Mouse (Mus musculus) limb, embryonic 10.5 days (tissue): Measurements from ENCODE around the gene Calm4. TPM values are rescaled to one million over a fixed set of nuclear protein-coding genes. Genes with fewer than 3 reads are reported as not detected.
A peak's percentile ranks its signal among the peaks of the same experiment; 100 is the strongest.
"Not testable (repeated sequence)": the region's sequence is repeated elsewhere in the genome, so short reads cannot be mapped to it uniquely, and the experiment has no call there.

ENCODE experiments used
- DNase-seq: peaks from one replicate; pipeline ENCODE4 v3.0.0-alpha.2; 2017; ENCODE audit warnings: low spot score
- H3K27ac ChIP-seq: fragments of 300-500 bp; sonication (generic); 2 replicates; pipeline ENCODE4 v1.5.1; 2016; ENCODE audit warnings: mild to moderate bottlenecking
- H3K27me3 ChIP-seq: fragments of 300-500 bp; sonication (generic); 2 replicates; pipeline ENCODE4 v1.6.1; 2016; ENCODE audit warnings: low read depth, mild to moderate bottlenecking; ENCODE audit not compliant: poor library complexity, severe bottlenecking
- H3K36me3 ChIP-seq: fragments of 300-500 bp; sonication (generic); 2 replicates; pipeline ENCODE4 v1.6.1; 2016; ENCODE audit warnings: mild to moderate bottlenecking, moderate library complexity
- H3K4me1 ChIP-seq: fragments of 300-500 bp; sonication (generic); 2 replicates; pipeline ENCODE4 v1.6.1; 2016
- H3K4me3 ChIP-seq: fragments of 300-500 bp; sonication (generic); 2 replicates; pipeline ENCODE4 v1.5.1; 2016; ENCODE audit warnings: mild to moderate bottlenecking, moderate library complexity
- H3K9me3 ChIP-seq: fragments of 300-500 bp; sonication (generic); replicated peaks from 2 replicates; pipeline ENCODE4 v1.6.1; 2016; ENCODE audit warnings: mild to moderate bottlenecking
- WGBS: fragments of 180-500 bp; shearing (Covaris S2); methylation state at CpG from one replicate; pipeline ENCODE4 v1.1.7; 2016; 5-methylcytosine and 5-hydroxymethylcytosine counted together
- polyA plus RNA-seq: library from polyadenylated mRNA; unstranded; fragments of >200 nt; fragmentation: Nextera tagmentation; extraction: Ambion mirVana; gene quantifications from 2 replicates; pipeline ENCODE4 v1.2.1, GENCODE M21; 2016

Gene Calm4
- not detected in 2 replicates for polyA plus RNA-seq

DNA sequence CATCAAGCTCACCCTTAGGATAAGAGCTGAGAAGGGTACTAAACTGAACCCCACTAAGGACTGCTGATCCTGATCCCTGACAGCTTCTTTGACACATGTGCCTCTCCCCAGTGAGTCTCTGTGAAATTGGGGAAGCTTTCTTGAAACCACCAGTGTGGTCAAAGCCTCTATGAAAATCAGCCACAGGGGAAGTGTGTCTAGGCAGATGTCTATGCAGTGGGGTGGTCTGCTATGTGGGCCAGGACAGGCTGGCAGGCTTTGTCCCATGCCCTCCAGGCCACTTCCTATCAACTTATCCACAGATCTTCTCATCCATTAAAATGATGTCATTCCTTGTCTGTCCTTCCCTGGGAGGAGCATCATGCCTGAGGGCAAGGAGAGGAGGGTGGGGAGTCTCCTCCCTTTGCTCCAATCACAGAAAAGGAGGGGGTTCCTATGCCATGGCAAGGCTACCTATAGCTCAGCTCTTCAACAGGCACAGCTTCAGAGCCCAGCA lies at the start of gene Calm4:
TSS of gene Calm4 (plus strand) at position 446 of the 496 bp plus-strand sequence.
- H3K4me3 ChIP-seq, H3K27me3 ChIP-seq, H3K9me3 ChIP-seq, H3K27ac ChIP-seq, H3K36me3 ChIP-seq, H3K4me1 ChIP-seq, DNase-seq: not testable (repeated sequence)

DNA sequence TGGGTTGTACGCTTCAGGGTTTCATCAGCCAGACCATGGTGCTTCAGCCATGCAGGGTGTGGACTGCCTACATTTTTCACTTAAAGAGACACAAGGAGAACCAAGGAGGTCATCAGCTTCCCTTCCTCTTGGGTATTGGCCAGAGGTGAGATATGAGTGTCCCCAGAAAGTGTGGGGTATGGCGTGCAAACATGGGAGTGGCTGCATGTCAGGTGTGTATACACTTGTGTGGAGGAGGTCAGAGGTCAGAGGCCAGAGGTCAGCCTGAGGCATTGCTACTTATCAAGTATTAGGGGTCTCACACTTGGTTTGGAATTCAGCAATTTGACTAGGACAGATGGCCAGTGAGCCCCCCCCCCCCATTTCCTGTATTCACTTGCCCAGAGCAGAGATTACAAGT lies 49.0 kb upstream of the Calm4 start:
- Histone ChIP-seq H3K9me3 (no peaks in the 10 kb centered on the region), H3K4me3 (no peak overlapping the region), H3K27me3 (no peaks in the 10 kb centered on the region), H3K36me3 (no peaks in the 10 kb centered on the region), H3K27ac (no peak overlapping the region), H3K4me1 (peaks cover 16% of the 10 kb centered on the region; the same call in 1 of the 2 replicates)
- WGBS = 73% methylated on average over 2 of the region's 2 CpGs
- no peak for DNase-seq

DNA sequence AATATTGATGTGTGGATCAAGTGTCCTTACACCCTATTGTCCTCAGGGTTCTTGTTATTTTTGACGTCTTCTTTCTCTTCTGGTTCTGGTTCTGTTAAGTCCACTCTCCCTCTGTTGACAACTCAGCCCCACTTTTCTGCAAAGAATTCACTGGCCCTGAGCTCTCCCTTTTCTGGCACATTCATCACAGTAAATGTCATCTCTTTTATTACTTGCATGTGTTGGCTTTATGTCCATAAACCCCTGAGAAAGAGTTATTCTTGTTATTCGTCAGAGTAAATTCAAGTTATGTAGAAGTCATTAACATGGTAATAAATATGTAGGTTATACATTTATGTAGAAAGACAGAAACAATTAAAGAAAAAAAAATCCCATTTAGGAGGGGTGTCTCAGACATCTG lies 48.0 kb upstream of the Calm4 start:
- no peak for DNase-seq
- no peak overlapping the region for H3K4me3 ChIP-seq
- no peak overlapping the region for H3K27ac ChIP-seq
- H3K9me3 ChIP-seq = no peaks in the 10 kb centered on the region
- no peaks in the 10 kb centered on the region for H3K36me3 ChIP-seq
- no peaks in the 10 kb centered on the region for H3K27me3 ChIP-seq
- peaks cover 16% of the 10 kb centered on the region; the same call in 1 of the 2 replicates for H3K4me1 ChIP-seq
- 69% methylated on average over 2 of the region's 2 CpGs for WGBS

DNA sequence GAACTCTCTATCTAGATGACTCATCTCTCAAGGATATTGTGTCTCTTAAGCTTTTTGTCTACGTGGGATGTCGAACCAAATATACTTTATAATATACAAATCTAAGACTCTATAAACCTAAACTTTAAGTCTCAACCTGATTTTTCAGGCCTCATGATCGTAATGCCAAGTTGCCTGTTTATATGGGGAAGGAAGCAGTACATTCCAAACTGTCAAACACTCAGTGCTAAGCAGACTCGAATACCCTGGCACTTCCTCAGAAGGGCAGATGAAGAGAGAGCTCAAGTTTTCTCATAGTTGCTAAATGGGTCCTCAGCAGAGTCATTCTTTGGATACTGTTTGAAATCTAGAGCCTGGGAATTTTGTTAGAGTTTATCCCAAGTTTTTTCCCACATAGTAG lies 40.9 kb upstream of the Calm4 start:
- H3K36me3 ChIP-seq = no peaks in the 10 kb centered on the region
- no peak overlapping the region for H3K4me3 ChIP-seq
- DNase-seq = no peak
- H3K27ac ChIP-seq = no peak overlapping the region
- 91% methylated on average over 4 of the region's 4 CpGs for WGBS
- H3K4me1 ChIP-seq = peaks cover 13% of the 10 kb centered on the region; the same call in 1 of the 2 replicates
- no peaks in the 10 kb centered on the region for H3K27me3 ChIP-seq
- no peaks in the 10 kb centered on the region for H3K9me3 ChIP-seq

DNA sequence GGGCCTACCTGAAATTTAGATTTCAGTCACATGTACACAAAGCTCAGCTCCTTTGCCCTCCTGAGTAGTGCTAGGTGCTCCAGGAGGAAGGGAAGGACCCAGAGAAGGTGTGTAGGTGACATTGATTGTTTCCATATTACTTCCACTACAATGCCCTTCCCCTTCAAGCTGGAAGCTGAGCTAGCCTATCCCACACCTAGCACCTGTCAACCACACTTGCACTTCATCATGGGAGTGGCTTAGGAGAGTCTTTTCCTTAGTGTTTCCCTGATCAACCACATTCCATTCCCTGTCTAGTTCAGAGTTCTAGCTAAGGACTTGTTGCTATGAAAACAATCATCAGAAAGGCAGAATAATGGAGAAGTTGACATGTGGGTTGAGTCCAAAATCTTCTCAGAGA lies 38.8 kb upstream of the Calm4 start:
- H3K27me3 ChIP-seq = no peaks in the 10 kb centered on the region
- H3K36me3 ChIP-seq = no peaks in the 10 kb centered on the region
- H3K9me3 ChIP-seq = no peaks in the 10 kb centered on the region
- H3K27ac ChIP-seq = no peak overlapping the region
- peaks cover 9% of the 10 kb centered on the region; the same call in 1 of the 2 replicates for H3K4me1 ChIP-seq
- H3K4me3 ChIP-seq = no peak overlapping the region
- no peak for DNase-seq

DNA sequence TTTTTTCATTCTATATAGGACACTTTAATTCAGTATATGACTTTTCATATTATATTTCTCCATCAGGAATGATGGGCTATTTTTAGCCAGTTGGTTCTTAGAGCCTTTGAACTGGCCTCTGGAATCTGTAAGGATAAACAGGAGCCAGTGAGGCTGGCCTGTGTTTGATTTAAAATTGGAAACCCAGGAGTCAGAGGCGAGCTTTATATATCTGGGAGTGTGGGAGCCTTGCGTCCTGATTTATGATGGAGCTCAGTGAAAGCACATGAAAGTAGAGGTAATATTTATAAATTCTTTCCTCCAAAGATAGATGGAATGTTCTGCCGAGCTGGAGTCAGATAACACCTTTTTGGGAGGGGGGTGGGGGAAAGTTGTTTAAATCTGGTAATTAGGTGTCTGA lies 38.2 kb upstream of the Calm4 start:
- H3K27me3 ChIP-seq = no peaks in the 10 kb centered on the region
- no peak overlapping the region for H3K27ac ChIP-seq
- WGBS = 30% methylated on average over 3 of the region's 3 CpGs
- no peaks in the 10 kb centered on the region for H3K36me3 ChIP-seq
- no peak overlapping the region for H3K4me3 ChIP-seq
- H3K4me1 ChIP-seq = peaks cover 9% of the 10 kb centered on the region; the same call in 1 of the 2 replicates
- no peak for DNase-seq
- no peaks in the 10 kb centered on the region for H3K9me3 ChIP-seq

DNA sequence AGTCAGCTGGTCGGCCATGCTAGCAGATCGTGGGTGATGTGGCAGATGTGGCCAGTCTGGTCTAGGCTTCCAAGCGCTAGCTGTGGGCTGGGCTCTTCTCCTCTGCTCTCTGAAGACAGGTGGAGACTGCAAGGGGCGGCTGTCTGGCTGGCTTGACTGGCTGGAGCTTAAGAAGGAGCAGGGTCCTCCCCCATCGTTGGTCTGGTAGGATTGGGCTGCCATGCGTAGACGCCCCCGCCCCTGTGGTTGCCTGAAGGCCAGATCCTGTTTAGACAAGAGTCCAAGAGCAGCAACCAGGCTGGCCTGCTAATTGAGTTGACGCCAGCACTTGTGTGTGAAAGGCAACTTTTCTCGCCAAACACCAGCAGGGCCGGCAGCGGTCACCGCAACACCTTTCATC lies 33.4 kb upstream of the Calm4 start, which contains the start of gene Calml3:
TSS of gene Calml3 (minus strand) at position 131 of the 400 bp plus-strand sequence.
- peak; percentile 29 for DNase-seq
- H3K4me3 ChIP-seq = no peak within 1 kb of the TSS
- 86% methylated on average over 13 of the region's 13 CpGs for WGBS
- H3K36me3 ChIP-seq = no peaks in the 10 kb centered on the region
- no peaks in the 10 kb centered on the region for H3K9me3 ChIP-seq
- H3K27ac ChIP-seq = no peak within 1 kb of the TSS
- no peaks in the 10 kb centered on the region for H3K27me3 ChIP-seq
- H3K4me1 ChIP-seq = peaks cover 6% of the 10 kb centered on the region; the same call in 1 of the 2 replicates

DNA sequence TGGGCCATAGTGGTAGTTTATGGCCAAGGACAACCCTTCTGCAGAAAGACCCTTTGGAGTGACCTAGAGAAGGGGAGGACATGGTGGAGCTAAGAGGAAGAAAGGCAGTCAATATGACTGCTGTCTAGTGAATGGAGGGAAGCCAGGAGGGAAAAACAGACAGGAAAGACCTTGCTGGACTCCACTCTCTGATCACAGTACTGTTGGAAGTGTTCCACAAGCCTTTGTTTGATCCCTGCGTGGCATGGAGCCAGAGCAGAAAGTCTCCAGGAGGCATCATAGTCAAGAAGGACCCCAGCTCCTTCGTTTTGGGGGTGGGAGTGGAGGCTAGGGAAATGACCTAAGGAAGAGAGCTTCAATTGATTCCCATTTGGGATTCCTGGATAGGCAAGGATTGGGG lies 32.4 kb upstream of the Calm4 start:
- WGBS = 75% methylated on average over 2 of the region's 2 CpGs

DNA sequence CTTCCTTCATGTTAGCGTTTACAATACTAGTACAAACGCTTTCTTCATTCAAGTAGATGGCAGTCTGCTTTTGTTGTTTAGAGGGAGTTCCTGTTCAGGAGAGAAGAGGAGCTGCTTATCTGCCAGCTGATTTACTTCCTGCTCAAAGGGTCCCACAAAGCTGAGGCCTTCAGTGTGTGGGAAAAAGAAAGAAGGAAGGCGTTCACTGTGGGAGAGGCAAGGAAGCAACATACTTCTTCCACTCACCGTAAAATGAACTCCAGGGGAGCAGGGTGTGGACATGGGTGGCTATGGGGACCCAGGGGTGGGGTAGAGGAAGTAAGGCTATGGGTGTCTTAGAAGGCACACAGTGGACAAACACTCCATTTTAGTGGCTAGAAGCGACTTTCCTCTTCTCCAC lies 31.9 kb upstream of the Calm4 start:
- no peak for DNase-seq

More for the DNA sequence above, 32.4 kb upstream of the Calm4 start:
- no peaks in the 10 kb centered on the region for H3K9me3 ChIP-seq
- H3K27ac ChIP-seq = no peak overlapping the region
- H3K36me3 ChIP-seq = no peaks in the 10 kb centered on the region
- no peak overlapping the region for H3K4me3 ChIP-seq
- H3K4me1 ChIP-seq = 0 out of 2 replicates have a peak, but pooled peaks cover 2% of the 10 kb centered on the region
- DNase-seq = peak; percentile 9
- no peaks in the 10 kb centered on the region for H3K27me3 ChIP-seq

DNA sequence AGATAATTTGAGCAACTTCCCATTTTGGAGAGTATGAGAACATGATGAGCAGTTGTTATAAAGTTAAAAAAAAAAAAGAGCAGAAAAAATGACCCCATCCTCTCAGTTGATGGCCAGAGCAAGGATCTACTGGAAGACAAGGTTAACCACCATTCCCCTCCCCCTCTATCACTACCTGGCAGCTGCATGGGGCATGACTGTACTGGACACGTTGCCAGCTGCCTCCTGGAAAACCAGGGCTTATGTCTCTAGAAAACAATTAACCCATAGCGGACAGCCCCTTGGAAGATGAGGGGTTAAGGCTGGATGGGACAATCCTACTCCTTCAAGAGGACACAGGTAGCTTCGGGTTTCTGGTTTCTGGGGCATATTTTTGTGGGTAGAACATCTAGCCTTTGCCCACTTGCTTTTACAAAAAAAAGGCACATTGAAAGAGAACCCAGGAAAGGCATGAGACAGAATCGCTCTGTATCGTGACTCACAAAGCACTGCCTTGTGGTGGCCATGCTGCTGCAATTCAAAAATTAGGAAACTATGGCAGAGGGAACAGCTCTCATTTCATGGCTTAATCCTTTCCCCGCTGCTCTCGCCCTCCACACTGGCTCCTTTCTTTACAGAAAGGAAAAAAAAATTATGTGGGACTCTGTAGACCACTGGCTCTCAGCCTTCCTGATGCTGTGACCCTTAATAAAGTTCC lies 30.3 kb upstream of the Calm4 start:
- H3K27ac ChIP-seq = no peak overlapping the region
- WGBS = 86% methylated on average over 7 of the region's 7 CpGs
- no peaks in the 10 kb centered on the region for H3K9me3 ChIP-seq
- H3K4me3 ChIP-seq = no peak overlapping the region
- no peaks in the 10 kb centered on the region for H3K4me1 ChIP-seq
- no peak for DNase-seq
- no peaks in the 10 kb centered on the region for H3K36me3 ChIP-seq
- H3K27me3 ChIP-seq = no peaks in the 10 kb centered on the region

More for the DNA sequence above, 31.9 kb upstream of the Calm4 start:
- Histone ChIP-seq H3K27me3 (no peaks in the 10 kb centered on the region), H3K4me3 (no peak overlapping the region), H3K4me1 (0 out of 2 replicates have a peak, but pooled peaks cover 2% of the 10 kb centered on the region), H3K27ac (no peak overlapping the region), H3K36me3 (no peaks in the 10 kb centered on the region), H3K9me3 (no peaks in the 10 kb centered on the region)
- 83% methylated on average over 5 of the region's 5 CpGs for WGBS

DNA sequence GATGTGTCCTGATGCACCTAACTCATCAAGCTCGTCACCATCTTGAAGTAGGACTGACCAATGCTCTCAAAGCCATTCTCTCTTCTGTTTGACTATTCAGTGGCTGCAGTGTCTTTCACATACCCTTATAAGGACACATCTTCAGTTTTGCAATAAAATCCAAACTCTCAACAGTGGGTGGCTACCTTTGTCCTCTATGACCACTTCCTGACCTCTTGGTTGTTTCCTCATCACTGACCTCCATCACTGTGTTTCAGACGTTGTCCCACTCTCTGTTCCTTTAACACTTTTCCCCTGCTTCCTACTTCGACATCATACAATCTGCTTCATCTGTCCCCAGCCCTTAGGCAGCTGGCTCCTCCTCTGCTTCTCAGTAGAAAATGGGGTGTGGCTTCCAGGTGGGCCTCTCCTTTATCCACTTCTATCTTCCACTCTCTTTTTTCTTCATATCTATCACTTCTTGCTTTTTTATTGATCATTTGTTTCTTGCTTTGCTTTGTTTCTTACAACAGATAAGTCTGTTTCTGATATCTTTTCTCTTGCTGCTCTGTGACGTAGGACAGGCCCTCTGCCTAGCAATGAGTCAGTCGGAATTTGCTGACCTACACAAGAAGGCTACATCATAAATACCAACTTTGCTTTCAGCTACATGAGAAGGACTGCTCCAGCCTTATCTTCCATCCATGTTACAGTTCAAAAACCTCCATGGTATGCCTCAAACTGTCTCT lies 19.4 kb upstream of the Calm4 start:
- Histone ChIP-seq H3K36me3 (no peaks in the 10 kb centered on the region), H3K4me3 (no peak overlapping the region), H3K27ac (no peak overlapping the region), H3K27me3 (no peaks in the 10 kb centered on the region), H3K4me1 (no peaks in the 10 kb centered on the region), H3K9me3 (no peaks in the 10 kb centered on the region)
- DNase-seq = no peak
- 85% methylated on average over 5 of the region's 5 CpGs for WGBS

DNA sequence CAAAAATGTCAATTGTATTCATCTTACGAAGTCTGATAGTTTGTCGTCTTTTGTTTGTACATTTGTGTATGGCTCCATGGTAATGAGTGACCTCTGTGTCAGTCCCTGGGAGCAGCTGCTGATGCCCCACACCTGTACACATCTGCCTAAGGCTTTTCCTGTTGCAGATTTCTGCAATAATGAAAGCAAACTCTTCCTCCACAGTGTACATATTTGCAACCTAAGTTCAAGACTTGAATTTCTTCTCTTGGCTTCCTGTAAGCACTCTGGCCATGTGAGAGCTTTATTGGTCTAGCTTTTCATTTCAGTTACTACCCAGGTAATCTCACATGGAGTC lies 18.8 kb upstream of the Calm4 start:
- H3K9me3 ChIP-seq = no peaks in the 10 kb centered on the region
- no peak overlapping the region for H3K27ac ChIP-seq
- H3K27me3 ChIP-seq = no peaks in the 10 kb centered on the region
- WGBS = 88% methylated on average over 2 of the region's 2 CpGs
- DNase-seq = no peak
- no peaks in the 10 kb centered on the region for H3K4me1 ChIP-seq
- no peak overlapping the region for H3K4me3 ChIP-seq
- H3K36me3 ChIP-seq = no peaks in the 10 kb centered on the region

DNA sequence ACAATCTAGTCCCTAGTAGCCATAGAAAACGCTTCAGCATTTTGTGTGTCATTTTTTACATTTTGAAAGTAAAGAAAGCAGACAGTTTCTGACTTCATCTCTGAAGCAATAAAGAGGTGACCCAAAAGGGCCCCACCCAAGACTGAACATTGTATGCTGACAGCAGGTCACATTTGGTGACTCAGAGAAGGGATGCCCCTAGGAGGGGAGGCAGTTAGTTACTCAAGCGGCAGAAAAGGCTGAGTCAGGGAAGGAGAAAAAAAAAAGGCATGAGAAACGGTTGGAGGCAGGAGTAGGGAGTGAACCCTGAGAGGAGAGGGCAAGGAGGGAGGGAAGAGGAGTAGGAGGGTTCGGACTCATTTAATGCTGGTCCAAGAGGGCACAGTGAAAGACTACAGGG lies 15.5 kb upstream of the Calm4 start:
- Histone ChIP-seq H3K4me3 (no peak overlapping the region), H3K36me3 (no peaks in the 10 kb centered on the region), H3K4me1 (no peaks in the 10 kb centered on the region), H3K27ac (no peak overlapping the region), H3K27me3 (no peaks in the 10 kb centered on the region), H3K9me3 (no peaks in the 10 kb centered on the region)
- DNase-seq = no peak
- 73% methylated on average over 4 of the region's 4 CpGs for WGBS
